Mouse (Mus musculus) cerebellum, postnatal 36 days (tissue): Measurements from ENCODE around the gene Usp46.

ENCODE experiments used
- DNase-seq, 2 experiments: peaks; one replicate each; pipeline ENCODE4 v3.0.0; 2021 to 2022; ENCODE audit warnings: mixed read lengths in 2 of 2

Usp46 gene

GRCm38 (mm10) chr5:74068714-74069321, 587 bp upstream of the Usp46 start:
- DNase-seq = peak in 1 of 2 experiments; percentile 62

GRCm38 (mm10) chr5:74067346-74067745, 885 bp downstream of the Usp46 start:
- DNase-seq = no peak

- peak; percentile 63 to 72 for DNase-seq
These were observed 1.7 kb downstream of the Usp46 start for GRCm38 (mm10) chr5:74066416-74067115.

- DNase-seq = no peak
These were observed 2.5 kb downstream of the Usp46 start for GRCm38 (mm10) chr5:74065565-74066275.

- peak; percentile 22 to 34 for DNase-seq
These were observed 3.4 kb downstream of the Usp46 start for GRCm38 (mm10) chr5:74064844-74065243.

GRCm38 (mm10) chr5:74063226-74063747, 4.9 kb downstream of the Usp46 start:
- no peak for DNase-seq

- DNase-seq = no peak
These were observed 6.0 kb downstream of the Usp46 start for GRCm38 (mm10) chr5:74062266-74062665.

GRCm38 (mm10) chr5:74061408-74062047, 6.7 kb downstream of the Usp46 start:
- DNase-seq = peak; percentile 53 to 57

GRCm38 (mm10) chr5:74052171-74052909, 15.9 kb downstream of the Usp46 start:
- DNase-seq = peak in 1 of 2 experiments; percentile 30

- DNase-seq = peak; percentile 67 to 69
These were observed 16.6 kb downstream of the Usp46 start for GRCm38 (mm10) chr5:74051394-74052170.

GRCm38 (mm10) chr5:74050903-74051302, 17.3 kb downstream of the Usp46 start:
- no peak for DNase-seq

GRCm38 (mm10) chr5:74048846-74049495, 19.3 kb downstream of the Usp46 start:
- peak; percentile 52 to 57 for DNase-seq

GRCm38 (mm10) chr5:74044591-74044990, 23.6 kb downstream of the Usp46 start:
- no peak for DNase-seq

GRCm38 (mm10) chr5:74042796-74043340, 25.4 kb downstream of the Usp46 start:
- DNase-seq = no peak

GRCm38 (mm10) chr5:74040541-74040940, 27.7 kb downstream of the Usp46 start:
- DNase-seq = no peak

- no peak for DNase-seq
These were observed 32.8 kb downstream of the Usp46 start for GRCm38 (mm10) chr5:74035454-74035853.

- no peak for DNase-seq
These were observed 34.1 kb downstream of the Usp46 start for GRCm38 (mm10) chr5:74034177-74034576.

- DNase-seq = no peak
These were observed 38.4 kb downstream of the Usp46 start for GRCm38 (mm10) chr5:74029787-74030186.

- DNase-seq = no peak
These were observed 39.3 kb downstream of the Usp46 start for GRCm38 (mm10) chr5:74028691-74029479.

- DNase-seq = no peak
These were observed 40.0 kb downstream of the Usp46 start for GRCm38 (mm10) chr5:74028221-74028620.
